Mouse (Mus musculus) testis, adult 2 months (tissue): ENCODE results near the gene Tenm3.

ENCODE experiments used
- CTCF ChIP-seq: fragments of 200-500 bp; IDR thresholded peaks from 2 replicates; pipeline ENCODE4 v1.5.1; 2012; ENCODE audit warnings: low read depth, mild to moderate bottlenecking, inconsistent platforms, low read length, moderate library complexity; ENCODE audit not compliant: control insufficient read depth, insufficient read depth, insufficient replicate concordance
- POLR2A ChIP-seq: fragments of 200-500 bp; IDR thresholded peaks from 2 replicates; pipeline ENCODE4 v1.6.1; 2012; ENCODE audit warnings: low read depth, mild to moderate bottlenecking, inconsistent platforms, low read length, moderate library complexity; ENCODE audit not compliant: control insufficient read depth

GRCm38 (mm10) chr8:48540894-48541293 lies 302.9 kb downstream of the Tenm3 start:
- TF ChIP-seq POLR2A, result no peak
- no peak for TF ChIP-seq CTCF
